Mouse (Mus musculus) left cerebral cortex, adult 11 months (tissue): ENCODE measurements at regions not wholly inside any gene's neighbourhood (a gene's known extent, or its start where the extent isn't known, plus 50 kb on each side); places are given as distances from the start of the nearest gene placed in this dataset.
"Not testable (repeated sequence)": the region's sequence is repeated elsewhere in the genome, so short reads cannot be mapped to it uniquely, and the experiment has no call there.

Experiments used
- DNase-seq: peaks from one replicate; pipeline ENCODE4 v3.0.0; 2022; ENCODE audit warnings: low spot score

DNA sequence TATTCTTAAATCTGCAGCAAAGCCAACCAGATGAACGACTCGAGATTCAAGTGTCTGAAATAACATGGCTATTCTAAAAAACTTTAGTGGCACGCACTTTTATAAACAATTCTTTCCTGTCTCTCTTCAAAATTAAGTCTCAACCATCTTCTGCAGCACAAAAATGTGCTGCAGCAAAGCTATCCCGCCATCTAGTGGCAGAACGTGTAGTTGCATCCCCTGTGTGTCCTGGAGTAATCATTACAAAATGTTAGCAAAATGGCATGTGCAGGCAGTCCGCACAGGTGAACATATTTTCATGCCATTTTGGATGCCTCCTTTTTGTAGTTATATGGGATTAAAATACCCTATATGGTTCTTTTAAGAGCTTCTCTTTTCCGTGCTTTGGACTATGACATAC is 293.1 kb upstream of the Slc7a14 start:
- peak; percentile 41 for DNase-seq

DNA sequence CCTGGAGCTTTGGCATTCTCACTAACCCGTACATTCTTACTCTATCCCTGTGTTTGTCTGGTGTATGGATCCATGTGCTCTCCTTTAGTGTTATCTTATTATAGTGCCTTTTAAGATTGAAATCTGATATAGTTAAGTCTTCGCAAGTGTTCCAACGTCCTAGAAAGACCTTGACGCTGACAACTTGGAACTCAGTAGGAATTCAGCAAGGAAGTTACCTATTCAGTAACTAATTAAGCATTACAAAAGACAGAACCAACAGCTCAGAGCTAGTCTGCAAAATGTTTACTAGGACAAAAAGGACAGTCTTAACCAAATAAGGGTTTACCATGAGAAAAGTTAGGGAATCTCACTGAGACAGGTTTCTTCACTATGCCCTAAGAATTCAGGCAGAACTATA is 286.4 kb upstream of the Slc7a14 start:
- DNase-seq = not testable (repeated sequence)

DNA sequence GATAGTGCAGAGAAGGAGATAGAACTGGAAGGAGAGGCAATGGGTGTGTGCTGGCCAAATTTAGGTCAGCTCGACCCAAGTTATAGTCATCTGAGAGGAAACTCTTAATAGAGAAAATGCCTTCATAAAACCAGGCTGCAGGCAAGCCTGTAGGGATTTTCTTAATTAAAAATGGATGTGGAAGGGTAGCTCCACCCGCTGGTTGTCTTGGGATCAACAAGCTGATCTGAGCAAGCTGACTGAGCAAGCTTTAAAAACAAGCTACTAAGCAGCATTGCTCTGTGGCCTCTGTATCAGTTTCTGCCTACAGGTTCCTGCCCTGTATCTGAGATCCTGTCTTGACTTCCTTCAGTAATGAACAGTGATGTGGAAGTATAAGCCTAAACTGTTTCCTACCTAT is 275.8 kb upstream of the Slc7a14 start:
- peak; percentile 17 for DNase-seq

DNA sequence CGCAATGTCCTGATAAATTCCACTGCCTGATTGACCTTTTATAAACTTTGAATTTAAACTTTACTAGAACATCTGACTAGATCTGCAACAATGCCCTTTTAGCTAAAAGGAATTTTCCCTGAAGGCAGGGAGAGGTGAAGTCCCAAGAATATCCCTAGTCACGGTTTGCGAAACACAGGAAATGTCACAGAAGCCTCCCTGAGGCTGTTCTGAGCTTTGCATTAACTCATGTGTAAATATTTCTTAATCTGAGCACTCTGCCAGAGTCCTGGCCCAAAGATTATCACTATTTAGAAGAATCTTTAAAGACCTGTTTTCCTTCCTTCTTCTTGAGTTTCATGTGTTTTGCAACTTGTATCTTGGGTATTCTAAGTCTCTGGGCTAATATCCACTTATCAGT is 263.7 kb upstream of the Slc7a14 start:
- DNase-seq = no peak
